Comparison of ENCODE assay signal across 9 mouse cellular contexts in the genomic region with DNA sequence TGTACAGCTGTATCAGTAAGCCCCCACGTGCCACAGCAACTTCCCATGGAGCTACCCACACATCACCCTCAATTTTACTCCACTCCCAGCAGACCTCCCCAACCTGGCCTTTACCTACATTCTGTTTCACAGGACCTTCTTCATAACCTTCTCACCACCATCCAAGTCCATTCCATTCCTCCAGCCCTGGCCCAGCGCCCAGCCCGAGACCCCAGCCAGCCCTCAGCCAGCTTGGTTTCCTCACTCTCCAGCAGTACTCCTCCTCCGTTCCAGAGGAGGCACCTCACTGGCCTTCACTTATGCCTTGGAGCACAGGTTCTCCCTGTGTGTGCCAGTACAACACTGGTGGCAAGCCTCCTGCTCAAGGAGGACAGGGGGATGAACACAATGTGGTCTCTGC. TPM values are rescaled to one million over a fixed set of nuclear protein-coding genes. Genes with fewer than 3 reads are reported as not detected.
DNase-seq lines count a peak whose midpoint lies in the region; ATAC-seq and TF ChIP-seq lines count a peak whose summit lies in the region.
"Had no signal": no experiment of that assay in that cellular context is flagged by ENCODE, and none has a peak within 500 bp of the region (broad histone marks: within the 10 kb centered on the region; RNA-seq: fewer than 3 reads in every experiment).

No protein-coding gene starts in this region.

- no peaks in the 10 kb centered on the region for H3K9me3 ChIP-seq in forebrain, embryonic 12.5 days
- no peaks in the 10 kb centered on the region for H3K9me3 ChIP-seq in hindbrain, embryonic 15.5 days
- no peaks in the 10 kb centered on the region for H3K9me3 ChIP-seq in midbrain, postnatal 0 days (ENCODE audit: low read length)

- H3K9ac ChIP-seq in forebrain, embryonic 12.5 days = no peak overlapping the region
- H3K9ac ChIP-seq in hindbrain, embryonic 15.5 days = no peak overlapping the region
- 0 out of 2 replicates have a peak overlapping the region, but pooled peaks have one; percentile 36 for H3K9ac ChIP-seq in midbrain, postnatal 0 days (replicated peaks; ENCODE audit: low read length, poor library complexity, severe bottlenecking)

- H3K4me2 ChIP-seq in forebrain, embryonic 12.5 days = peak overlapping the region; percentile 92
- H3K4me2 ChIP-seq in hindbrain, embryonic 15.5 days = peak overlapping the region; percentile 94
- H3K4me2 ChIP-seq in midbrain, postnatal 0 days (ENCODE audit: low read depth, low read length, poor library complexity, severe bottlenecking) = peak overlapping the region; percentile 89

- intact Hi-C loops in left cerebral cortex, adult 2 months (cut with DNase I) = no loop called here

- 83% methylated on average over 4 of the region's 4 CpGs for WGBS in forebrain, embryonic 12.5 days
- WGBS in hindbrain, embryonic 15.5 days = 86% methylated on average over 4 of the region's 4 CpGs
- WGBS in midbrain, postnatal 0 days = 78% methylated on average over 4 of the region's 4 CpGs

- no peak for ATAC-seq in forebrain, embryonic 12.5 days (ENCODE audit: low FRiP score)
- ATAC-seq in hindbrain, embryonic 15.5 days (ENCODE audit: low FRiP score, low read depth) = no peak
- no peak for ATAC-seq in midbrain, postnatal 0 days (ENCODE audit: low FRiP score)

- peak overlapping the region; percentile 28; the same call in 1 of the 2 replicates for H3K27ac ChIP-seq in left cerebral cortex, adult 2 months
- H3K27ac ChIP-seq in forebrain, embryonic 12.5 days = no peak overlapping the region
- H3K27ac ChIP-seq in hindbrain, embryonic 15.5 days (replicated peaks) = no peak overlapping the region
- no peak overlapping the region for H3K27ac ChIP-seq in midbrain, postnatal 0 days (ENCODE audit: low read depth, low read length)

- H3K27me3 ChIP-seq in forebrain, embryonic 12.5 days = no peaks in the 10 kb centered on the region
- no peaks in the 10 kb centered on the region for H3K27me3 ChIP-seq in hindbrain, embryonic 15.5 days
- no peaks in the 10 kb centered on the region for H3K27me3 ChIP-seq in midbrain, postnatal 0 days (ENCODE audit: insufficient read depth, low read length)

- peak overlapping the region; percentile 5; the same call in 1 of the 2 replicates for H3K4me3 ChIP-seq in left cerebral cortex, adult 2 months
- H3K4me3 ChIP-seq in forebrain, embryonic 12.5 days (replicated peaks) = peak overlapping the region; percentile 71
- H3K4me3 ChIP-seq in hindbrain, embryonic 15.5 days = peak overlapping the region; percentile 99; the same call in 1 of the 2 replicates
- no peak overlapping the region; the same call in 1 of the 2 replicates for H3K4me3 ChIP-seq in midbrain, postnatal 0 days (ENCODE audit: low read depth, low read length)

- no peak for DNase-seq in left cerebral cortex, adult 2 months (ENCODE audit: extremely low spot score in 1 of 2, low spot score in 2 of 2)
- DNase-seq in left cerebral cortex, adult 8-10 months (ENCODE audit: low spot score in 2 of 2) = no peak
- DNase-seq in midbrain, postnatal 0 days (ENCODE audit: low spot score) = no peak
- no peak for DNase-seq in layer of hippocampus, postnatal 14 days (ENCODE audit: low spot score in 2 of 2)
- no peak for DNase-seq in frontal cortex, postnatal 10 days (ENCODE audit: low spot score in 2 of 2)

- no peaks in the 10 kb centered on the region for H3K36me3 ChIP-seq in forebrain, embryonic 12.5 days (replicated peaks)
- no peaks in the 10 kb centered on the region for H3K36me3 ChIP-seq in hindbrain, embryonic 15.5 days
- H3K36me3 ChIP-seq in midbrain, postnatal 0 days (ENCODE audit: insufficient read depth, low read length) = no peaks in the 10 kb centered on the region

- peaks cover 31% of the 10 kb centered on the region for H3K4me1 ChIP-seq in forebrain, embryonic 12.5 days
- H3K4me1 ChIP-seq in hindbrain, embryonic 15.5 days (replicated peaks) = peaks cover 52% of the 10 kb centered on the region
- peaks cover 12% of the 10 kb centered on the region for H3K4me1 ChIP-seq in midbrain, postnatal 0 days (ENCODE audit: insufficient read depth, low read length)

- TF ChIP-seq CTCF in left cerebral cortex, adult 2 months (IDR thresholded peaks at IDR 0.05) = no peak
- TF ChIP-seq CTCF in midbrain, postnatal 0 days (IDR thresholded peaks at IDR 0.05) = no peak

RNA-seq across cellular contexts. Expression of gene Sbf1, which starts 1.8 kb away (rescaled TPM):
- 100 to 1,000 TPM; 244 to 245 TPM for total RNA-seq in left cerebral cortex, adult 2 months (2021)
- 100 to 1,000 TPM; 230 to 240 (median 238) TPM for total RNA-seq in left cerebral cortex, adult 8-10 months (2022)
- polyA plus RNA-seq in forebrain, embryonic 12.5 days (2016; fragmentation: Nextera tagmentation; extraction: Ambion mirVana) = 82.5 and 88.9 TPM in 2 replicates
- polyA plus RNA-seq in hindbrain, embryonic 15.5 days (2015; fragmentation: Nextera tagmentation; extraction: Ambion mirVana) = 96.8 and 102 TPM in 2 replicates
- 268 and 287 TPM in 2 replicates for total RNA-seq in midbrain, postnatal 0 days (2014; rRNA removed)
- polyA plus RNA-seq in midbrain, postnatal 0 days (2015; fragmentation: Nextera tagmentation; extraction: Ambion mirVana) = 77.3 and 79.3 TPM in 2 replicates
- 100 to 1,000 TPM; 248 to 274 TPM for total RNA-seq in layer of hippocampus, postnatal 14 days (2021)

RNA-seq across cellular contexts. Expression of gene Adm2, which starts 9.2 kb away (rescaled TPM):
- total RNA-seq in left cerebral cortex, adult 2 months (2021) = not detected
- not detected for total RNA-seq in left cerebral cortex, adult 8-10 months (2022)
- polyA plus RNA-seq in forebrain, embryonic 12.5 days (2016; fragmentation: Nextera tagmentation; extraction: Ambion mirVana) = not detected in 2 replicates
- polyA plus RNA-seq in hindbrain, embryonic 15.5 days (2015; fragmentation: Nextera tagmentation; extraction: Ambion mirVana) = not detected in 2 replicates
- not detected in 2 replicates for total RNA-seq in midbrain, postnatal 0 days (2014; rRNA removed)
- polyA plus RNA-seq in midbrain, postnatal 0 days (2015; fragmentation: Nextera tagmentation; extraction: Ambion mirVana) = not detected in 2 replicates
- total RNA-seq in layer of hippocampus, postnatal 14 days (2021) = not detected
- total RNA-seq: layer of hippocampus, postnatal 25 days had no signal

RNA-seq across cellular contexts. Expression of gene Miox, which starts 20.8 kb away (rescaled TPM):
- not detected for total RNA-seq in left cerebral cortex, adult 2 months (2021)
- not detected for total RNA-seq in left cerebral cortex, adult 8-10 months (2022)
- polyA plus RNA-seq in forebrain, embryonic 12.5 days (2016; fragmentation: Nextera tagmentation; extraction: Ambion mirVana) = not detected in 2 replicates
- polyA plus RNA-seq in hindbrain, embryonic 15.5 days (2015; fragmentation: Nextera tagmentation; extraction: Ambion mirVana) = not detected in 2 replicates
- not detected in 2 replicates for total RNA-seq in midbrain, postnatal 0 days (2014; rRNA removed)
- polyA plus RNA-seq in midbrain, postnatal 0 days (2015; fragmentation: Nextera tagmentation; extraction: Ambion mirVana) = not detected in 2 replicates
- not detected for total RNA-seq in layer of hippocampus, postnatal 14 days (2021)
- total RNA-seq: layer of hippocampus, postnatal 25 days had no signal
- polyA plus RNA-seq: gonadal fat pad, adult 2 months had no signal

RNA-seq across cellular contexts. Expression of gene Lmf2, which starts 42.1 kb away (rescaled TPM):
- 10 to 100 TPM; 18.8 to 19.8 TPM for total RNA-seq in left cerebral cortex, adult 2 months (2021)
- total RNA-seq in left cerebral cortex, adult 8-10 months (2022) = 10 to 100 TPM; 15.7 to 22.6 (median 19.9) TPM
- polyA plus RNA-seq in forebrain, embryonic 12.5 days (2016; fragmentation: Nextera tagmentation; extraction: Ambion mirVana) = 45.6 and 47.0 TPM in 2 replicates
- 33.2 and 38.6 TPM in 2 replicates for polyA plus RNA-seq in hindbrain, embryonic 15.5 days (2015; fragmentation: Nextera tagmentation; extraction: Ambion mirVana)
- total RNA-seq in midbrain, postnatal 0 days (2014; rRNA removed) = 20.2 and 25.6 TPM in 2 replicates
- 27.3 and 30.9 TPM in 2 replicates for polyA plus RNA-seq in midbrain, postnatal 0 days (2015; fragmentation: Nextera tagmentation; extraction: Ambion mirVana)
- total RNA-seq in layer of hippocampus, postnatal 14 days (2021) = 10 to 100 TPM; 22.8 to 24.2 TPM

RNA-seq across cellular contexts. Expression of gene Ncaph2, which starts 42.2 kb away (rescaled TPM):
- 100 to 1,000 TPM; 108 TPM for total RNA-seq in left cerebral cortex, adult 2 months (2021)
- 100 to 1,000 TPM in 3 of 4 experiments, 10 to 100 TPM in 1; 98.3 to 110 (median 107) TPM for total RNA-seq in left cerebral cortex, adult 8-10 months (2022)
- 186 and 191 TPM in 2 replicates for polyA plus RNA-seq in forebrain, embryonic 12.5 days (2016; fragmentation: Nextera tagmentation; extraction: Ambion mirVana)
- 113 and 120 TPM in 2 replicates for polyA plus RNA-seq in hindbrain, embryonic 15.5 days (2015; fragmentation: Nextera tagmentation; extraction: Ambion mirVana)
- 87.1 and 88.8 TPM in 2 replicates for total RNA-seq in midbrain, postnatal 0 days (2014; rRNA removed)
- 88.0 and 96.9 TPM in 2 replicates for polyA plus RNA-seq in midbrain, postnatal 0 days (2015; fragmentation: Nextera tagmentation; extraction: Ambion mirVana)
- 10 to 100 TPM; 75.5 to 79.0 TPM for total RNA-seq in layer of hippocampus, postnatal 14 days (2021)
